Mouse (Mus musculus): ENCODE data around the gene Rubcn.
"Not testable (repeated sequence)": the region's sequence is repeated elsewhere in the genome, so short reads cannot be mapped to it uniquely, and the experiment has no call there.

The Rubcn gene

DNA sequence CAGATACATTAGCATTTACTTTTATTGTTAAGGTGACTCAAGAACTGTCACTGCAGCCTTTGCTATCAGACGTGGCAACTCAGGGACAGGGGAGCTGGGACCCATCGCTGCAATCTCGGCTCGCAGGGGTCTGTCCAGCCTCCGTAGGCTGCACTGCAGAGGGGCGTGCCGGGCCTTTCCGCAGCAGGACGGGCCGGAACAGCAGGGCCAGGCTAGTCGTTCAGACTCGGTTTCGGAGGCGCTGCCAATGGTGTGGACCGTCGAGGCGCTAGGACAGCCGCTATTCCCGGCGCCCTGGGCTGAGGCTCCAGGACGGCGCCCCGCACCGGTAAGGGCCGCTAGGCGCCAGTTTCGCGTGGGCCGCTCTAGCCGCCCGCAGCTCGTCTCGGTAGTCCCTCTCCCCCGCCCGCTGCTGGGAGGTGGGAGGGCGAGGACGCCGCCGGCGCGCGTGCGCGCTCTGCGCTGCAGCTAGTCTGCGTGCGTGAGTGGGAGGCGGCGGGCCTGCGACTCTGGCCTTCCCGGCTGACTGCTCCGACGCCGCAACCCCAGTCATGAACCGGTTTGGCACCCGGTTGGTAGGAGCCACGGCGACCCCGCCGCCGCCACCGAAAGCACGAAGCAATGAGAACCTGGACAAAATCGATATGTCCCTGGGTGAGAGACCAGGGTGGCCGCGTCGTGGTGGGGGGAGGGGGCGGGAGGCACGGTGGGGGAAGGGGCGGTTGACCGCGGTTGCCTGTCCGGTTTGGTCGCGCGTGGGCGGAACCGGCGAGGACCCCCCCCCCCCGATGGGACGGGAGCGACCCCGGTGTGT is at the start of gene Rubcn, which contains the start of gene Fyttd1:
Gene Rubcn (minus strand): TSS at position 424 of the 814 bp plus-strand sequence.
Gene Fyttd1 (plus strand): TSS at position 158 of the 814 bp plus-strand sequence.
- peak; percentile 95 for DNase-seq

DNA sequence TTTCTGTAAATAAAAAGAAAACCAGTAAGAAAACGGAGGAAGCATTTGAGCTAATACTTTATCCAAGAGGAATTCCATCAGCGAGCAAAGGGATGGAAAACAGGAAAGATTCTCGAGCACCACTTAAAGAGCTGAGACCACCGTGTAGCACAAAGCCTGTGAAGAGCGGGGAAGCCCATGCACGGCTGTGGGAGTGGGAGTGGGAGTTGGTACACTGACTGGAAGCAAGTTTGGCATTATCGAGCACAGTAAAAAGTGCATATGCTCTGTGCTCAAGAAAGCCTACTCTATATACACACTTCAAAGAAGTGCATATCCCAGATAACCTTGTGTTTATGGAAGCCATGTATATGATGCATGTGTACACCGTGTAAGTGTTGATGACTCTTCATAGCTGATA is 49.5 kb upstream of the Rubcn start:
- no peak for DNase-seq

- not testable (repeated sequence) for DNase-seq
These were observed 49.1 kb upstream of the Rubcn start for GRCm38 (mm10) chr16:32926629-32927028.

GRCm38 (mm10) chr16:32915292-32916068 is 37.9 kb upstream of the Rubcn start:
- no peak for DNase-seq

DNA sequence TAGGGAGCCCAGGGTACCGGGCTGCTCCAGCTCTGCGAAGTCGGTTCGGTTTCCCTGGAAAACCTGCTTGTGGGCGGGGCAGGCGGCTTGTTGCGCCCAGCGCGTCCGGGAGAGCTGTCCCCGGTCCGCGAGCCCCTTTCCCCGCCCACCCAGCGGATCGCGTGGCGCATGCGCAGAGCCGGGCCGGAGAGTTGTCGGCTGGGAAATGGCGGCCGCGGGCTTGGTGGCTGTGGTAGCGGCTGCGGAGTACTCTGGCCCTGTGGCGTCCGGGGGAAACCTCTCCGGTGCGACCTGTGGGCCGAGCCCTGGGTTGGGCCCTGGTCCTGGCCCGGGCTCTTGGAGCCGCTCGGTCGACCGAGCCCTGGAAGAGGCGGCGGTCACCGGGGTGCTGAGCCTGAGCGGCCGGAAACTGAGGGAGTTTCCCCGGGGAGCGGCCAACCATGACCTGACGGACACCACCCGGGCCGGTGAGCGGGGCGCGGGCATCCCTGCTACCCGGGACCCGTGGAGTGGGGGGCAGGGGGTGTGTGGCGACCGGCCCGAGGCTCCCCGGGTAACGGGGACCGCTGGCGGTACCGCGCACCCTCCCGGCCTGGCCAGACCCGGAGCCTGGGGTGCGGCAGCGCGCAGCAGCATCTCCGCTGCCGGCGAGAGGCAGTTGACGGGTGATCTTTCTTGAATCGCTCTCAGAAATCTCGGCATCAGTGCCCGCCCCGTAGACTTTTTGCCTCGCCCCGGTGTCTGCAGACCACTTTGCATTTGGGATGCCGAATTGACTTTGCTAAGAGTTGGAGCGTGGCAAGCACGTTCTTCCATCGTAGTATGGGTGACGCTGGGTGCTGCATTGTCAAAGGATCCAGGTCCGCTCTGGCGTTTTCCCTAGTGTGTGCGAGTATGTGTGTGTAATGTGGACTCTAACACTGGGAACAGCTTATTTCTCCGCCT is 36.6 kb upstream of the Rubcn start, which contains the start of gene Lrch3:
Gene Lrch3 (plus strand): TSS at position 164 of the 945 bp plus-strand sequence.
- peak; percentile 95 for DNase-seq

DNA sequence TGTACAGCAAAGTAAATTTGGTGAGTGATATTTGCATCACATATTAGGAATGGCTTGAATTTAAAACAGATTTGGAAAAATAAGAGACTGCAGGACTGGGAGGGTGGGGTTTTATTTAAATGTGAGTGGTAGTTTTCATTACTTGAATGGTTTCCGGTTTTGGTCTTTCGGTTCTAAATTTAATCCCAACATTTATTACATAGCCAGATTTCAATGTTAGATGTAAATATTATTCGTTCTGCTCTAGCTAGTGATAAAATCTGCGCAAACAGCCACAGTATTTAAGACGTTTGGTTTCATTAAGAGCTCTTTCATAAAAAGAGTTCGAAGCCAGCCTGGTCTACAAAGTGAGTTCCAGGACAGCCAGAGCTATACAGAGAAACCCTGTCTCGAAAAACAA is 35.6 kb upstream of the Rubcn start:
- no peak for DNase-seq

GRCm38 (mm10) chr16:32906727-32907126 is 29.2 kb upstream of the Rubcn start:
- DNase-seq, result no peak

DNA sequence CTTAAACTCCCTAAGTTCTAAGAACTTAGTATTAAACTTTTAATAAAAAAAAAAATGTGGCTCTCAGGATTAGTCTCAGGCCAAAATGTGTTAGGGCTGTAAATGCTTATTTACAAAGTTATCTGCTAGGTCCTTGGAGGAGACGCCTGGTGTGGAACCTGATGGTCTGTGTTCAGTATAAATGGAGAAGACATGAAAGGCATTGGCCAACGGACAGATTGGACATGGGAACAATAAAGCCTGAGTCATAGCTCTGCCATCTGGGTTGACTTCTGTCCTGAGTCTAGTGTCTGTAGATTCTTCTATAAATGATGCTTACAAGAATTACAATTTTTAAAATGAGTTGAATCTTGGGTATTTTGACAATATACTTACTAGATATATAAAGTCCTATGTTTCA is 28.6 kb upstream of the Rubcn start:
- no peak for DNase-seq

DNA sequence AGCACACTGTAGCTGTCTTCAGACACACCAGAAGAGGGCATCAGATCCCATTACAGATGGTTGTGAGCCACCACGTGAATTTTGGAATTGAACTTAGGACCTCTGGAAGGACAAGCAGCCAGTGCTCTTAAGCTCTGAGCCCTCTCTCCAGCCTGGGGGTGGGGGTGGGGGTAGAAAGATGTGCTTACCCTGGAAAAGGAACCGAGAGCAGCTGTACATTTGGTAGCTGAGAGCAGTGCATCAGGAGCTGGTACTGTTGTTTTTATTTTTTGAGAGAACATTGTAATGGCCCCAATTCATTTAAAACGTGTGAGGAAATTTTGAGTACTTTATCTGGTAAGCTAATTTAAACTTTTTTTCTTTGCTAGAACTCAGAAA is 24.5 kb upstream of the Rubcn start:
- no peak for DNase-seq

GRCm38 (mm10) chr16:32901360-32902050 is 23.9 kb upstream of the Rubcn start:
- no peak for DNase-seq

GRCm38 (mm10) chr16:32896126-32896525 is 18.6 kb upstream of the Rubcn start:
- no peak for DNase-seq

GRCm38 (mm10) chr16:32889881-32890280 is 12.3 kb upstream of the Rubcn start:
- no peak for DNase-seq

DNA sequence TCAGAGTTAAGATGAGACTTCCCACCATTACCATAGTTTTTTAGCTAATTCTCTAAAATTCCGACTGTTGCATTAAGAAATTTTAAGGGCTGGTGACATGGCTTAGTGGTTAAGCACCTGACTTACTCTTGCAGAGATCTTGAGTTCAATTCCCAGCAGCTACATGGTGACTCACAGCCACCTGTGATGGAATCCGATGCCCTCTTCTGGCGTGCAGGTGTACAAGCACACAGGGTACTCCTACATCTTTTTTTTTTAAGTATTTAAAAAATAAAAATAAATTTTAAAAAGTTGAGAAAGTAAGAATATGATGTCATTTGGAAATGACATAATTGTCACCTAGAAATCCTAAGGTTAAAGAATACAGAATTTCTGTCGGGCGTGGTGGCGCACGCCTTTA is 10.4 kb upstream of the Rubcn start:
- no peak for DNase-seq

- no peak for DNase-seq
These were observed 4.0 kb upstream of the Rubcn start for GRCm38 (mm10) chr16:32881538-32881937.

DNA sequence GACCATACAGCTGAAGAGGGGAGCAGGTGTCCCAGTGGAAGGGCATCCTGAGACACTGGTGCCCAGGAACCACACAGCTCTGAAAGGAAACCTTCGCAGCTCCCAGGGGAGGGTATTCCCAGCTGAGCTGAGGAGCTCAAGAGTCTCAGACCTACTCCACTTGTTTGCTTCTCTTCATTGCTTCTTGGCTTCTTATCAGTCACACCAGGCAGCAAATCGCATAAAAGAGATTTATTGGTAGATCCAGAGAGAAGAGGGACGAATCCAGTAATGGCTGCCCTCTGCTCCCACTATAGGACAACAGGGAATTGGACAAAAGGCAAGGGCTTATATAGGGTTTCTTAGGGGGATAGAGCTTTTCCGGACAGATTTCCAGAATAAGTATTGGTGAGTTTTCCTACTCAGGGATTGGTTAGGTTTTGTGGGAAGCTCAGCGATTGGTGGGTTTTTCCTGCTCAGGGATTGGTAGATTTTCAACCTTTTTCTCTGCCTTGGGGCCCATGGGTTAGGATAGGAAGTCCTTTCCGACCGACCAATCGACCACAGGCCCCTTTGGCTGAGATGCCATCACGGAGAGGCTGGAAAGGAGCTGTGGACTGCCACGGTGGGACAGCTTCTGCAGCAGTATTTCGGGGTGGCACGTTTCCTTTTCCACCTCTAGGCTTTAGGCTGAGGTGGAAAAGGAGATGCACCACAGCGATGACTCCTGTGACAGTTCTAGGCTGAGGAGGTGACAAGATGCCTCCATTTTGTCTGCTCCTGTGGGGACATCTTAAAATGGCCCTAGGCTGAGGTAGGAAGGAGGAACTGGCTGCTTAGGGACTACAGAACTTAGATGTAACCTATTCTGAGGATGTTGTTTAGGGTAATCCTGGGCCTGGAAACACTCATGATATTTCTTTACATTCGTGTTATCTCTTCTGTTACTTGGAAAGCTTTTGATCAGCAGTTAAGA is 1.7 kb upstream of the Rubcn start:
- DNase-seq, result no peak

DNA sequence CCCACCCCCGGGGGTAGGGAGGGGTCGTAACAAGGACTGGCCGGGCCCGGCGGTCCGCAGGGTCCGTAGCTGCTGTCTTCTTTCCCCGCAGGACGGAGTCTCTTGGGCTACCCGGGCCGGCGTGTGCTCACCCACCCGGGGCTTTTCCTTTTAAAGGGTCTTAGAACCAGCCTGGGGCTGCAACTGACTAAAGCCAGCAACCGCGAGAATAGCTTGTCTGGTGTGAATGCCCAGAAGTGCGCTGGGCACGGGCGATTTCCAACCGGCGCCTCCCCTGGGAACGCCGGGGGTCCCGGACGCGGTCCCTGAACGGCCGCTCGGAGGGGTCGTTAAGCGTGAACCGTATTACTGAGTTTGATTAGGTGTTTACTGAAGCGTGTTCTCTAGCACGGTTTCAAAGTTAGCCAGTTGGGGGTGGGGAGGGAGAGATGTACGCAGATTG is 612 bp upstream of the Rubcn start:
- no peak for DNase-seq

GRCm38 (mm10) chr16:32876831-32877230 is 735 bp downstream of the Rubcn start:
- no peak for DNase-seq

DNA sequence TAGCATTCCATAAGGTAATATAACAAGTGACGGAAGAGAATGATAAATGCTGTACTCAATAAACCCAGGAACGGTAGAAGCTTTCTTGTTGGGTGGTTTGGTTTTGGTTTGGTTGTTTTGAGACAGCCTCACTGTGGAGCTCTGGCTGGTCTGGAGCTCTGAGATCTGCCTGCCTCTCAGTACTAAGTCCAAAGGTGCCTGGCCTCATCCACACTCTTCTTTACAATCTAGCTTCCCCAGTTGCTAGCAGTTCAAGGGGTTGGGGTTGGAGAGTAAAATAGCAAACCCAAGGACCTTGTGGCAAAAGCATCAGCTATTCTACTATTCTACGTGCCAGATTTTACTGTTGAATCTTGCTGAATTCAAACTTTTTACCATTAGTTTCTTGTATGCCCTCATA is 1.7 kb downstream of the Rubcn start:
- no peak for DNase-seq

- DNase-seq, result not testable (repeated sequence)
These were observed 2.3 kb downstream of the Rubcn start for GRCm38 (mm10) chr16:32875281-32875680.

DNA sequence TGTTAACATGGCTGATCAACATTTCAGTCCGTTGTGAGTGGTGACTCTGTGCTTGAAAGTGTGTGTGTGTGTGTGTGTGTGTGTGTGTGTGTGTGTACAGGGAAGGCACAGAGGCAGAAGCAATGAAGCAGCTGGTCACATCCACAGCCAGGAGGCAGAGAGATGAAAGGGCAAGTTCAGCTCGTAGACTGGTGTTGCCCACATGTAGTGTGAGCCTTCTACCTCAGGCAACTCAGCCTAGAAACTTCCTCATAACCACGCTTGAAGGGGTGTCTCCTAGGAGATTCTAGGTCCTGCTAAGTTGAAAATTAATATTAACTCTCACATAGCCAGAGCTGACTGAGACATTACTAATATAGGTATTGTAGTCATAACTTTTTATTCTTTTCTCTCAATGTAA is 4.2 kb downstream of the Rubcn start:
- DNase-seq, result no peak

- no peak for DNase-seq
These were observed 7.3 kb downstream of the Rubcn start for GRCm38 (mm10) chr16:32870231-32870630.
